Mouse (Mus musculus) adrenal gland, postnatal 14 days (tissue): ENCODE measurements around the gene Letm1. TPM values are rescaled to one million over a fixed set of nuclear protein-coding genes. Genes with fewer than 3 reads are reported as not detected.

Source experiments
- DNase-seq: peaks from one replicate; pipeline ENCODE4 v3.0.0; 2021; ENCODE audit warnings: mixed read lengths
- total RNA-seq: library from RNA; stranded (reverse); gene quantifications from 2 replicates; pipeline ENCODE4 v1.2.3, GENCODE M21; 2021

Gene Letm1
- total RNA-seq, 1 experiment from 2014 or later = 173 TPM

DNA sequence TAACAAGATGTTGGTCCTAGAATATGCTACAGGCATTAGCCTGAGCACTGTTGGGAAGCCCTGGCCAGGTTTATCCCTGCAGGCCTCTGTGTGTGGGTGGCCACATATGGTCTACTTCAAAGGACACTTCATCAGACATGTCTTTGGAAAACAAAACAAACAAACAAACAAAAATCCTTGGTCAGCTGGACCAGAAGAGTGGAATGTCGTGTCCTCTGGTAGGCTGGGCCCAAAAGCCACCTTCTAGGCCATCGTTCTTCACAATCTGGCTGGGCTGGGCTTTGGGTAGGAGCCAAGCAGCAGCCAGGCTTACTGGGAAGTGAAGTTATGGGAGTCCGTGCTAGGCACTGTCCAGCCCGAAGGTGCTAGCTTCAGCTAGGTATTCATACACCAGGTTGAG lies 75.5 kb downstream of the Letm1 start:
- no peak for DNase-seq

GRCm38 (mm10) chr5:33706350-33706629 lies 76.3 kb downstream of the Letm1 start:
- DNase-seq = no peak

- DNase-seq = no peak
Measured at GRCm38 (mm10) chr5:33705612-33706349, 76.8 kb downstream of the Letm1 start.

- DNase-seq = no peak
Measured at GRCm38 (mm10) chr5:33704945-33705611, 77.5 kb downstream of the Letm1 start.

DNA sequence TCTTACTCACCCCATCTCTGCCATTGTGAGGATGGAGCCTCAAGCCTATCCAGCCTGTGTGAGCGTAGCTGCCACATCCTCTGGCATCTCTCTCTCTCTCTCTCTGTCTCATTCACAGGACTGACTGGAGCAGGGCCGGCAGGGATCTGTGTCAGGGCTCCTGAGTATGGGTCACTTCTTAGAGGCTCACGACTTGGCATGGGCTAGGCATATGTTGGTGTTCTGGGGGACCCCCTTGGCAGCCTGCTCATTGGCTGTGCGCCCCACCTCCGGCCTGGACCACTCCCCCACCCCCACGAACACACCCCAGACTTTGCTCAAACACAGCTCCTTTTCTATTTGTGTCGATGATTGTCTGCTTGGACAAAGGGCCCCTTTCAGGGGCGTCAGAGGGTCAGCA lies 78.6 kb downstream of the Letm1 start:
- DNase-seq = no peak

GRCm38 (mm10) chr5:33701832-33702231 lies 80.8 kb downstream of the Letm1 start:
- no peak for DNase-seq

DNA sequence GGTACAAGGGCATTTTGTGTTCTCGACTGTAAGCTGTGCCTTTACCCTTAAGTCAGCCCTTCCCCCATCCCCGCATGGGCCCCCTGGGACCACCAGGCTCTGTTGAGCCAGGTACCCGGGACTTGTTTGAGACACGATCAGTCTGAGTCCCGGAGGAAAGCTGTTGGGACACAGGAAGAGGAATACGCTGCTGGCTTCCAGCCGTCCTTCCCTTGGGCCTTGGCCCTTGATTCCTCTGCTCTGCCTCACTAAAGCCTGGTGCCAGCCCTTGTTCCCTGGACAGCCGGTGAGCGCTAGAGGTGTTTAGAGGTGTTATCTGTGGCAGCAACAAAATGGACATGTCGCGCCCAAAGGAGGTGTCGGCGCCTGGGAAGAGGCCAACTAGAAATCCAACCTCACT lies 82.6 kb downstream of the Letm1 start:
- peak; percentile 68 for DNase-seq

- DNase-seq = no peak
Measured at GRCm38 (mm10) chr5:33698669-33699068, 83.9 kb downstream of the Letm1 start.

DNA sequence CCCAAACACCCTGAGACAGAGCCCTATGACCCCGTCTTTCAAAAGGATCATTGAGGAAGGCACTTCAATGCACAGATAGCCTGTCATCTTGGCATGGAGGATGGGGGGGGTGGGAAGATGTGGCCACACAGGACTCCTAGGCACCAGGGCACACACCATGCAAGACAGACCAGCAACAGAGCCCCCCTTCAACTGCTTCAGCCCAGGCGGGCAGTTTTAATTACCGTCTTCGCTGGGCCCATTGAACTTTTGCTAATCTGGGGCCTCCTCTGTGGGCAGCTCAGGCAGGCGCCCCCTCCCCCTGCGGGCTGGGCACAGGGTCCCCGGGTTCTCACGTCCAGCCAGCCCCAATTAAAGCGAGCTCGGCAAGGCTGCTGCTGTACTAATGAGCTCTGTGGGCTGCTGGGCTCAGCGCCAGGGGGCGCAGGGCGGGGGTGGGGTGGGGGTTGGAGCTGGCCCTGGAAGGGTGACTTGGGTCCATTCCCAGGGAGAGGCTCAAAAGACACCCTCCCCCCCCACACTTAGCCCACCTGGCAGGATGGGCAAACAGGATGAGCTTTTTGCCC lies 84.6 kb downstream of the Letm1 start:
- DNase-seq = no peak

DNA sequence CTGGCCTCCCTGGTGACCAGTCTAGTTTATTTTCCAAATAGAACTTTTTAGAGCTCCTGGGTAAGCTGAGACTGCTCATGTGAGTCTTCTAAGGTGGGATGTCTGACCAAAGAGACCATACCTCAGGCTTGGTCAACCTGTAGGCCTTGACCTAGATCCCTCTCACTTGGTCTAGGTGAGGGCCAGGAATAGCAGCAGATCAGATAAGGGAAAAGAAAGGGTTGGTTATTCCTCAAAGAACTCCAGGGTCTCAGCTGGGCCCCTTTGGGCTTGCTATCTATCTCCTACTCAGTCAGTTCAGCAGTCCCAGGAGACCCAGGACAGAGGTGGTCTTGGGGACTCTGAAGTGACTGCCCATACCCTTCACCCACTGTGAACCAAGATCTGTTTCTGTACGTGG lies 85.1 kb downstream of the Letm1 start:
- no peak for DNase-seq

- DNase-seq = no peak
Measured at GRCm38 (mm10) chr5:33696430-33696829, 86.2 kb downstream of the Letm1 start.

GRCm38 (mm10) chr5:33695718-33696121 lies 86.9 kb downstream of the Letm1 start:
- DNase-seq = no peak

DNA sequence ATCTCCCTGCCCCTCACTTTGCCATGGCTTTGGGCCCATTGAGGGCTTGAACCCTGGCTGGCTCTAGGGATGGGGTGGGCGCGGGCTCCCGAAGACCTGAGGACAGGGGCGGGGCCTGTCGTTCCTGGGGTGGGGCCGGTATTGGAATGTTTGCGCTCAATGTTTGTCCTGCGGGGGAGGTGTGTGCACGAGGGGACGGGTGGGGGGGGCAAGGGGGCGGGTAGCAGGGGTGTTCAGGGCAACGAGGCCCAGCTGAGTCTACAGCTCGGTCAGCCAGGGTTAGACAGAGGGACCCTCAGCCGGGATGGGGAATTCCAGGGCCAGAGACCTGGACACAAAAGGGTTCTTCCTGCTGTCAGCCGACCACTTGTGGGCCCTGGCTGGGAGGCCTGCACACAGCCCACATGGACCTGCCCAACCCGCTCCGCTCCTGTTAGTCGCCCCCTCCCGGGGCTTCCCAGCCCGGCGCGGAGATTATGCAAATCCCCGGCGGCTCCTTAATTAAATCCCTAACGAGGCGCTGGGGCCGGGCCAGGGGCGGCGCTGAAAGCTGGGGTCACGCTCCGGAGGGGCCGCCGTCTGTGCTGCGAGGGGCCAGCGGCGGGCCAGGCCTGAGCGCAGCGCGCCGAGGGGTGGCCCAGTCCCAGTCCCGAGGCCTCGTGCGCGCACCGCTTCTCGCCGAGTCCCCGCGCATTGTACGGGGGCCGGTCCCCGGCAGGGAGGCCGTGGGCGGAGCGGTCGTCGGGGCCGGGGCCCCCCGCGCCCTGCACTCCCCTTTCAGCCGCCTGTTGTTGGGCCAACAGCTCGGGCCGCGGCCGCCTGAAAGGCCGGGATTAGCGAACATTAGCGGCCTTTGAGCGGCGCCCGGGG lies 87.5 kb downstream of the Letm1 start:
- DNase-seq = peak; percentile 52

GRCm38 (mm10) chr5:33694461-33694847 lies 88.2 kb downstream of the Letm1 start:
- DNase-seq = no peak

GRCm38 (mm10) chr5:33692393-33692792 lies 90.2 kb downstream of the Letm1 start:
- DNase-seq = peak; percentile 69

DNA sequence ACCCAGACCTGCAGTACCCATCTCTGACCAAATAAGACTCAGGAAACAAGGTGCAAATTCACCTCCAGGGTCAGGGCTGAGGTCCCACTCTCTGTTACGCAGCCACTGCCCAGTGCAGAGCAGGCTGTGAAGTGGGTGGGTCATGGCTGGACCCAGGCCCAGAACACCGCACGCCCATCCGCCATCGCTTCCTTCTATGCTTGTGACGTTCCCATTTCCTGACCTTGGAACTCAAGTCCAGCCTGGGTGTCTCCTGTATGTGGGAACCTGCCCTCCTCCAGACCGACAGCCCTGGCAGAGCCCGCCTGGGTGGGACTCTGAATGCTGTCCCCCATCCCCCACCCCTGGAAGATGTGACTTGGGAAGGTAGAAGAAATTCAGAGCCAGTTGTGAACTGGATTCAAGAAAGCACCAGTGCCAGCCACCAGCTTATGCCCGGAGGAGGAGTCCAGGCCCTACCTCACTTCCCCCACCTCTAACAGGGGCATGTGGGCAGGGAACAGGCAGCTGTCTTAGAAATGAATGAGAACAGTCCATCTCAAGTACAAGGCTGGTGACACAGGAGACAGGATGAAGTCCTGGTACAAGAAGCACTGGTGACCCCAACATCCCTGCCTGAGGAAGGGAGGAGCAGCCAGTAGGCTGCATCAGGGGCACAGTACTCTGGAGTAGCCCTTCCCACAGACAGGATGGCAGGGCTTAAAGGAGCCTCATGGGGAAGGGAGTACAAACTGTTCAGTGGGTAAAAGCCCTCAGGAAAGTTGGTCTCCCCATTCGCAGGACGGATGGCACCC lies 92.6 kb downstream of the Letm1 start:
- peak; percentile 19 for DNase-seq

Other genes starting within 250 kb of the Letm1 start
- gene Fam53a, start 153.2 kb downstream of the Letm1 start, total RNA-seq = 26.8 and 27.6 TPM in 2 replicates
- gene Gm9903, start 152.9 kb downstream of the Letm1 start, total RNA-seq = 0.44 and 0.49 TPM in 2 replicates
- 53.5 and 61.1 TPM in 2 replicates for gene Slbp, start 130.2 kb downstream of the Letm1 start, total RNA-seq
- gene Tacc3, start 124.7 kb downstream of the Letm1 start, total RNA-seq = 16.8 and 23.8 TPM in 2 replicates
- 20.0 and 25.1 TPM in 2 replicates for gene Tmem129, start 124.4 kb downstream of the Letm1 start, total RNA-seq
- gene Fgfr3, start 61.1 kb downstream of the Letm1 start, total RNA-seq = 6.4 and 7.8 TPM in 2 replicates
- gene Nsd2, start 37.9 kb upstream of the Letm1 start, total RNA-seq = 52.4 and 55.2 TPM in 2 replicates
- gene Nelfa, start 153.6 kb upstream of the Letm1 start, total RNA-seq = 18.3 and 23.0 TPM in 2 replicates
- 10.8 and 19.4 TPM in 2 replicates for gene Gm1673, start 200.6 kb upstream of the Letm1 start, total RNA-seq
- gene Nat8l, start 213.2 kb upstream of the Letm1 start, total RNA-seq = 17.1 and 18.7 TPM in 2 replicates